Mouse (Mus musculus): Measurements from ENCODE around the gene Kcnf1.
"Not testable (repeated sequence)": the region's sequence is repeated elsewhere in the genome, so short reads cannot be mapped to it uniquely, and the experiment has no call there.

The Kcnf1 gene

GRCm38 (mm10) chr12:17159549-17159948 lies 17.1 kb downstream of the Kcnf1 start:
- peak in 1 of 2 experiments; percentile 73 for DNase-seq (ENCODE audit: low spot score in 2 of 2)

- no peak for DNase-seq (ENCODE audit: low spot score in 2 of 2)
These were observed 19.1 kb downstream of the Kcnf1 start for GRCm38 (mm10) chr12:17157558-17157957.

GRCm38 (mm10) chr12:17155781-17156180 lies 20.9 kb downstream of the Kcnf1 start:
- no peak for DNase-seq (ENCODE audit: low spot score in 2 of 2)

- no peak for DNase-seq (ENCODE audit: low spot score in 2 of 2)
These were observed 23.8 kb downstream of the Kcnf1 start for GRCm38 (mm10) chr12:17152840-17153239.

- DNase-seq (ENCODE audit: low spot score in 2 of 2): no peak
These were observed 27.8 kb downstream of the Kcnf1 start for GRCm38 (mm10) chr12:17148920-17149319.

GRCm38 (mm10) chr12:17141791-17142190 lies 34.9 kb downstream of the Kcnf1 start:
- no peak for DNase-seq (ENCODE audit: low spot score in 2 of 2)

- peak in 1 of 2 experiments; percentile 68 for DNase-seq (ENCODE audit: low spot score in 2 of 2)
These were observed 36.3 kb downstream of the Kcnf1 start for GRCm38 (mm10) chr12:17140436-17140835.

- no peak for DNase-seq (ENCODE audit: low spot score in 2 of 2)
These were observed 42.1 kb downstream of the Kcnf1 start for GRCm38 (mm10) chr12:17134546-17135096.

GRCm38 (mm10) chr12:17132243-17132642 lies 44.4 kb downstream of the Kcnf1 start:
- DNase-seq (ENCODE audit: low spot score in 2 of 2): no peak

- no peak for DNase-seq (ENCODE audit: low spot score in 2 of 2)
These were observed 45.1 kb downstream of the Kcnf1 start for GRCm38 (mm10) chr12:17131563-17131962.

- not testable (repeated sequence) for DNase-seq (ENCODE audit: low spot score in 2 of 2)
These were observed 53.8 kb downstream of the Kcnf1 start for GRCm38 (mm10) chr12:17122881-17123280.

Data from frontal cortex, postnatal 36 days (tissue).